ENCODE assay signal across 9 mouse cellular contexts in genomic region chr5:29894606-29895595, GRCm38 (mm10).
DNase-seq lines count a peak whose midpoint lies in the region; ATAC-seq lines count a peak whose summit lies in the region.
"Had no signal": no experiment of that assay in that cellular context is flagged by ENCODE, and none has a peak within 500 bp of the region (broad histone marks: within the 10 kb centered on the region; RNA-seq: fewer than 3 reads in every experiment).

No protein-coding gene starts in this region.

- no peaks in the 10 kb centered on the region for H3K36me3 ChIP-seq in heart, embryonic 11.5 days (ENCODE audit: control insufficient read depth, insufficient read depth, low read length)
- no peaks in the 10 kb centered on the region for H3K36me3 ChIP-seq in kidney, embryonic 16.5 days (ENCODE audit: insufficient read depth, low read length)
- H3K36me3 ChIP-seq in neural tube, embryonic 12.5 days, result no peaks in the 10 kb centered on the region
- H3K36me3 ChIP-seq: embryonic facial prominence, embryonic 15.5 days had no signal

- no peak overlapping the region for H3K27ac ChIP-seq in heart, embryonic 11.5 days (ENCODE audit: low read depth, low read length)
- H3K27ac ChIP-seq in kidney, embryonic 16.5 days (ENCODE audit: low read length), result peak overlapping the region; percentile 32; the same call in 1 of the 2 replicates
- H3K27ac ChIP-seq in neural tube, embryonic 12.5 days, result no peak overlapping the region
- H3K27ac ChIP-seq: embryonic facial prominence, embryonic 15.5 days had no signal

- H3K9ac ChIP-seq in heart, embryonic 11.5 days (ENCODE audit: low read depth, low read length), result no peak overlapping the region
- H3K9ac ChIP-seq in kidney, embryonic 16.5 days (replicated peaks; ENCODE audit: low read length), result no peak overlapping the region; the same call in 1 of the 2 replicates
- no peak overlapping the region for H3K9ac ChIP-seq in neural tube, embryonic 12.5 days
- H3K9ac ChIP-seq: embryonic facial prominence, embryonic 15.5 days had no signal

- ATAC-seq in heart, embryonic 11.5 days (replicated peaks; ENCODE audit: insufficient number of reproducible peaks, low FRiP score, low TSS enrichment), result no peak
- ATAC-seq in kidney, embryonic 16.5 days (ENCODE audit: low FRiP score, low TSS enrichment), result no peak
- no peak for ATAC-seq in neural tube, embryonic 12.5 days (ENCODE audit: low FRiP score, low read depth)

- DNase-seq in adrenal gland, postnatal 14 days, result peak; percentile 10
- no peak for DNase-seq in adrenal gland, adult 18-20 months (ENCODE audit: low spot score in 2 of 2)
- DNase-seq in layer of hippocampus, postnatal 25 days (ENCODE audit: extremely low spot score in 1 of 2, low spot score in 1 of 2), result no peak
- DNase-seq in B cell, adult 2 months, result no peak
- DNase-seq in left cerebral cortex, postnatal 25 days (ENCODE audit: low spot score in 2 of 2), result no peak

- H3K4me2 ChIP-seq in heart, embryonic 11.5 days, result peak overlapping the region; percentile 8
- no peak overlapping the region; the same call in 1 of the 2 replicates for H3K4me2 ChIP-seq in kidney, embryonic 16.5 days (replicated peaks; ENCODE audit: low read depth, low read length)
- H3K4me2 ChIP-seq in neural tube, embryonic 12.5 days (replicated peaks), result peak overlapping the region; percentile 35
- H3K4me2 ChIP-seq: embryonic facial prominence, embryonic 15.5 days had no signal

- intact Hi-C loops in left cerebral cortex, postnatal 25 days (cut with DNase I), result no loop called here

- H3K27me3 ChIP-seq in heart, embryonic 11.5 days (ENCODE audit: control insufficient read depth, insufficient read depth, low read length), result no peaks in the 10 kb centered on the region
- H3K27me3 ChIP-seq in kidney, embryonic 16.5 days (ENCODE audit: insufficient read depth, low read length), result no peaks in the 10 kb centered on the region
- no peaks in the 10 kb centered on the region for H3K27me3 ChIP-seq in neural tube, embryonic 12.5 days (replicated peaks)
- H3K27me3 ChIP-seq: embryonic facial prominence, embryonic 15.5 days had no signal

- no peaks in the 10 kb centered on the region for H3K9me3 ChIP-seq in heart, embryonic 11.5 days (replicated peaks; ENCODE audit: control insufficient read depth, low read length)
- H3K9me3 ChIP-seq in kidney, embryonic 16.5 days (ENCODE audit: low read length), result no peaks in the 10 kb centered on the region
- no peaks in the 10 kb centered on the region for H3K9me3 ChIP-seq in neural tube, embryonic 12.5 days
- H3K9me3 ChIP-seq: embryonic facial prominence, embryonic 15.5 days had no signal

- no peak overlapping the region for H3K4me3 ChIP-seq in heart, embryonic 11.5 days (ENCODE audit: low read depth, low read length)
- no peak overlapping the region for H3K4me3 ChIP-seq in kidney, embryonic 16.5 days (ENCODE audit: low read length)
- no peak overlapping the region for H3K4me3 ChIP-seq in neural tube, embryonic 12.5 days
- H3K4me3 ChIP-seq: embryonic facial prominence, embryonic 15.5 days had no signal

- 56% methylated on average over 9 of the region's 9 CpGs for WGBS in heart, embryonic 11.5 days (ENCODE audit: insufficient replicate concordance)
- WGBS in kidney, embryonic 16.5 days, result 50% methylated on average over 9 of the region's 9 CpGs
- WGBS in neural tube, embryonic 12.5 days, result 25% methylated on average over 9 of the region's 9 CpGs

- peaks cover 13% of the 10 kb centered on the region for H3K4me1 ChIP-seq in heart, embryonic 11.5 days (ENCODE audit: control insufficient read depth, insufficient read depth, low read length)
- peaks cover 5% of the 10 kb centered on the region for H3K4me1 ChIP-seq in kidney, embryonic 16.5 days (ENCODE audit: insufficient read depth, low read length)
- peaks cover 7% of the 10 kb centered on the region; the same call in 1 of the 2 replicates for H3K4me1 ChIP-seq in neural tube, embryonic 12.5 days
